17 mouse cellular contexts compared by ENCODE assay signal in the genomic region with DNA sequence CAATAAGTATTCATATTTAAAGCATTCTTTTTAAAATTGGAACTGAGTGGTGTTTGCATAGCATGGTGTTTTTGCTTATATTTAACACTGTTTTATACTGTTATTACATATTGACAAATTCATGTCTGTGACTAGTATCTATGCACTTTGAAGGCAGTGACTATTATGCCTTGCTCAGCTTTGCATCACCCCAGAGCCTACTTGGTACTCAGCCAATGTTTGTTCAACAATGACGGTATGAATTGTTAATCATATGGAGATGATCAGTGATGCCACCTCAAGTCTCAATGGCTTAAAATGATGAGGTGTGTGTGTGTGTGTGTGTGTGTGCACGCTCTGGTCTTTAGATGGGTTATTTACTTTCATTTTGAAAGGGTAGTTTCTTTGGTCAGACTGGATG.
"Had no signal": no experiment of that assay in that cellular context is flagged by ENCODE, and none has a peak within 500 bp of the region (broad histone marks: within the 10 kb centered on the region; RNA-seq: fewer than 3 reads in every experiment).

No protein-coding gene starts in this region.

- H3K36me3 ChIP-seq: midbrain, embryonic 13.5 days; midbrain, embryonic 15.5 days; neural tube, embryonic 13.5 days; neural tube, embryonic 15.5 days; stomach, embryonic 15.5 days had no signal

- H3K4me2 ChIP-seq: lung, embryonic 14.5 days; midbrain, embryonic 11.5 days; midbrain, embryonic 13.5 days; midbrain, embryonic 15.5 days; neural tube, embryonic 13.5 days; neural tube, embryonic 15.5 days; stomach, embryonic 15.5 days had no signal

- H3K27me3 ChIP-seq: midbrain, embryonic 13.5 days; midbrain, embryonic 15.5 days; neural tube, embryonic 13.5 days; neural tube, embryonic 15.5 days; stomach, embryonic 15.5 days had no signal

- H3K4me3 ChIP-seq: megakaryocyte, embryonic 14.5 days; midbrain, embryonic 13.5 days; midbrain, embryonic 15.5 days; neural tube, embryonic 13.5 days; neural tube, embryonic 15.5 days; stomach, embryonic 15.5 days had no signal

- DNase-seq: lung, adult 18-20 months; lung, embryonic 14.5 days; lung, postnatal 14 days; lung, postnatal 36 days; retina, postnatal 1 day; right cerebral cortex, adult 18-20 months; right cerebral cortex, postnatal 25 days; thymus, adult 2 months; thymus, postnatal 25 days; thymus, postnatal 4 days had no signal
